Mouse (Mus musculus) adrenal gland, adult 8-10 months (tissue): ENCODE measurements around the gene Sec16b. TPM values are rescaled to one million over a fixed set of nuclear protein-coding genes. Genes with fewer than 3 reads are reported as not detected.

Experiments
- DNase-seq: peaks from one replicate; pipeline ENCODE4 v3.0.0; 2022
- total RNA-seq, 4 experiments: library from RNA; stranded (reverse); gene quantifications; 2 replicates each; pipeline ENCODE4 v1.2.4; 2022

Sec16b gene
- total RNA-seq: 1 to 10 TPM; 1.5 to 1.9 (median 1.7) TPM

- no peak for DNase-seq
These were observed at the start of gene Sec16b for GRCm38 (mm10) chr1:157506522-157506921. Sec16b (plus strand) TSS chr1:157506728.

- DNase-seq: no peak
These were observed 48.7 kb upstream of the Sec16b start for GRCm38 (mm10) chr1:157457789-157458188.

GRCm38 (mm10) chr1:157458421-157459208 lies 47.9 kb upstream of the Sec16b start, which contains the start of gene Cryzl2:
Cryzl2 (plus strand) TSS chr1:157458577.
- peak; percentile 81 for DNase-seq

GRCm38 (mm10) chr1:157459904-157460303 lies 46.6 kb upstream of the Sec16b start:
- DNase-seq: no peak

- DNase-seq: no peak
These were observed 45.3 kb upstream of the Sec16b start for GRCm38 (mm10) chr1:157461276-157461675.

GRCm38 (mm10) chr1:157462336-157462735 lies 44.2 kb upstream of the Sec16b start:
- DNase-seq: no peak

- DNase-seq: no peak
These were observed 41.3 kb upstream of the Sec16b start for GRCm38 (mm10) chr1:157465194-157465593.

- no peak for DNase-seq
These were observed 38.7 kb upstream of the Sec16b start for GRCm38 (mm10) chr1:157467866-157468265.

- no peak for DNase-seq
These were observed 35.7 kb upstream of the Sec16b start for GRCm38 (mm10) chr1:157470761-157471386.

GRCm38 (mm10) chr1:157472716-157473115 lies 33.8 kb upstream of the Sec16b start:
- DNase-seq: no peak

GRCm38 (mm10) chr1:157474865-157475264 lies 31.7 kb upstream of the Sec16b start:
- DNase-seq: no peak

GRCm38 (mm10) chr1:157476231-157476630 lies 30.3 kb upstream of the Sec16b start:
- DNase-seq: no peak

GRCm38 (mm10) chr1:157480090-157480489 lies 26.4 kb upstream of the Sec16b start:
- peak; percentile 71 for DNase-seq

- no peak for DNase-seq
These were observed 25.6 kb upstream of the Sec16b start for GRCm38 (mm10) chr1:157480901-157481300.

- no peak for DNase-seq
These were observed 24.9 kb upstream of the Sec16b start for GRCm38 (mm10) chr1:157481666-157482065.

- no peak for DNase-seq
These were observed 22.4 kb upstream of the Sec16b start for GRCm38 (mm10) chr1:157484161-157484560.

- no peak for DNase-seq
These were observed 5.9 kb upstream of the Sec16b start for GRCm38 (mm10) chr1:157500657-157501056.

GRCm38 (mm10) chr1:157501352-157501945 lies 5.1 kb upstream of the Sec16b start:
- no peak for DNase-seq

GRCm38 (mm10) chr1:157503071-157503470 lies 3.5 kb upstream of the Sec16b start:
- no peak for DNase-seq

- DNase-seq: no peak
These were observed 567 bp downstream of the Sec16b start for GRCm38 (mm10) chr1:157506995-157507595.

- no peak for DNase-seq
These were observed 1.3 kb downstream of the Sec16b start for GRCm38 (mm10) chr1:157507814-157508213.

GRCm38 (mm10) chr1:157512690-157513448 lies 6.3 kb downstream of the Sec16b start:
- no peak for DNase-seq
